Mouse (Mus musculus) cortical plate, adult 2 months (tissue): ENCODE results near the gene Rps7.

Experiments
- CTCF ChIP-seq: fragments of 200-500 bp; IDR thresholded peaks from 2 replicates; pipeline ENCODE4 v1.5.1; 2011; ENCODE audit warnings: mild to moderate bottlenecking, control low read depth, low read length; ENCODE audit not compliant: insufficient read depth; ENCODE audit errors: extremely low read depth
- POLR2A ChIP-seq: fragments of 200-500 bp; IDR thresholded peaks from 2 replicates; pipeline ENCODE4 v1.6.1; 2011; ENCODE audit warnings: mild to moderate bottlenecking, low read length, control low read depth; ENCODE audit not compliant: insufficient read depth; ENCODE audit errors: extremely low read depth

GRCm38 (mm10) chr12:28622167-28622532, 13.6 kb downstream of the Rps7 start:
- TF ChIP-seq POLR2A (no peak), CTCF (no peak)
